Mouse (Mus musculus) cerebellum, adult 9-11 months (tissue): ENCODE measurements around the gene Lsamp.

Source experiments
- DNase-seq: peaks from one replicate; pipeline ENCODE4 v3.0.0; 2022

The Lsamp gene

DNA sequence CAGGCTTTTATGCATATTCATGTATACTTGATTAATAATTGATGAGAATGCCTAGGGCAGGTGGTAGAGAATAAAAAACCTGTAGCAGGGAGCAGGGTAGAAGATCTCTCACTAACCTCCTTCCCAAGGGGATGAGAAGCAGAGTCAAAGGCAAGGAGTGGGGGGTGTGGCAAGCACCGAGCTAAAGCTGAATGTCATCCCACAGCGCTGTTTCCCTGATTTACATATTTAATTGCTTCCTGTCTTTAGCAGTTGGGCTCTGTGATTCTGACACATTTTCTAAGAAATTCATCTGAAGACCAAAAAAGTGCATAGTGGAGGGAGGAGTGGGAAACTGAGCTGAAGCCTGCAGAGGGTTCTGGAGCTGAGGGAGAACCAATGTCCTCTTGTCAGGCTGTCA is 708.1 kb downstream of the Lsamp start:
- no peak for DNase-seq

DNA sequence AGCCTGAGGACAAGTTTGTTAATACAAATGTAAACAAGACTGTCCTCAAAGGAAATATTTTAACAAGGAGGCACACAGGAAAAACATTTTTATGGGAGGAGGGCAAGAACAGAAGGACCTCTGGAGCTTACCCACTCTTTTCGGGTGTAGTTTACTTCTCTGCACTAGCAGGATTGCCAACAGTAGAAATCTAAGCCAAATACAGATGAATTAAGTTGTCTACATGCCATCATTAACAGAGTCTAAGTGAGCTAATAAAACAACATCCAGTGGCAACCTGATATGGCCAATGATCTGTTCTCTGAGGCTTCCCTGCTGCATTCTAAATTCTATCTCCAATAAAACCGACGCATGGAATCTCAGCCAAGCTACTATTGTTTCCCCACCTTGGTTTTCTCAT is 713.1 kb downstream of the Lsamp start:
- no peak for DNase-seq

DNA sequence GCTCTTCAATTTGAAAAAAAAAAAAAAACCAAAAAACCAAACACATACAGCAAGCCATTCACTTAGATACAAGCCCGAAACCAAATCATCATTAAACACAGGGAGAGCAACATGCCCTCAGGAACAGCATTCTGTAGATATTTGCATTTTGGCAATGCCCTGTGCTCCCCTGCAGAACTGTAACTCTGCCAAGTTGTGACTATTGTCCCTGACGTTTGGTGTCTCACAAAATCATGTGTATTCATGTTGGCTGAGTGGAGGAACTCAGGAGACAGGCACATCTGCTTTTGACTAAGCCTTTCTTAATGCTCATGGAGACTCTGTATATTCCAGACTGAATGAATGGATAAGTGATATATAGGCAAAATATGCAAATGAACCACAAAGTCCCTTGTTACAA is 724.4 kb downstream of the Lsamp start:
- DNase-seq, result peak; percentile 3

DNA sequence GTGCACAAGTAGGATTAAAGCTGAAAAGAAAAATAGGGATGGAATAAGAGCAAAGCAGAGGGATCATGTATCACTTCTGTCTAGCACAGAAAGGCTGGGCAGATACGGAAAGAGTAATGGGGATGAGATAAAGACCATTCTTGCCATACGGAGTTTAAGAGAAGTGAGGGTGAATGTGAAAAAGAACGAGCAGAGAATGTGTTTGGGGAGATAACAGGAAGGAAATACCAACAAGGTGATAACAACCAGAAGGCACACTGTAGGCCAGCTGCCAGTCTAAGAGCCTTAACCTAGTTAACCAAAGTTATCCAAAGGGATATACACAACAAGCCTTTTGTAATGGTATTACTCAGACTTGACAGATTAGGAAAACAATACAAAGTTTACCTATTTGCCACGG is 725.4 kb downstream of the Lsamp start:
- DNase-seq, result no peak

DNA sequence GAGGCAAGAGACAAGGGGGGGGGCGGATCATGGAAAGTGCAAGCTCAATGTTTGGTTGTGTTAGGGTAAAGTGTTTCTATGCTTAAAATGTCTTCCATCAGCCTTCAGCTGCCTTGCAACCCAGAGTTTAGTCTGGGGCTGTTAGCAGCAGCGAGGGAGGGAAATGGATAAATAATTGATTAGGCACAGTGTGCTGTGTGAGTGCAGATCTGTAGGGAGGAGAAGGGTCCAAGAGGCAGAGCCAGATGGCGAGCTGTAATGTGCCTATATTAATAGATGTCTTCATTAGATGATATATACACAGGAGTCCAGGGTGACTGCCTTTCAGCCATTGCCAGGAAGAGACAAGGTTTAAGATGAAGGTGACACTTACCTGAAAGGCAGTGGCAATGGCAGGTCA is 725.9 kb downstream of the Lsamp start:
- no peak for DNase-seq

DNA sequence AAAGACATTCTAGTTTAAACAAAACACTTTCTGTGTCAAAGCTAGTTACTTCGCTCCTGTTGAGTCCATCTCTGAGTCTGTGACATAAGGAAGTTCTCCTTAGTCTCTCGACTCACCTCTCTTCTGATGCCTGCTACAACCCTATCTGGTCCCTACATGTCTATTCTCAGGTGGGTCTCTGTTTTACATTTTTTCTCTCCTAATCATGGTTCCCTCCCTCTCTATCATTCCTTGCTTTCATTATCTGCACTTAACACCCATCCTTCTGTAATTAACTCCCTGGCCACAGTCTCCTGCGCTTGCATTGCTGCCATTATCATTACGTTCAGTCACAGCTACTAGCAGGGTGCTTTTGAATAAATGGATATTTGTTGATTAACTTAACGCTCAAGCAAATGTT is 726.3 kb downstream of the Lsamp start:
- no peak for DNase-seq

DNA sequence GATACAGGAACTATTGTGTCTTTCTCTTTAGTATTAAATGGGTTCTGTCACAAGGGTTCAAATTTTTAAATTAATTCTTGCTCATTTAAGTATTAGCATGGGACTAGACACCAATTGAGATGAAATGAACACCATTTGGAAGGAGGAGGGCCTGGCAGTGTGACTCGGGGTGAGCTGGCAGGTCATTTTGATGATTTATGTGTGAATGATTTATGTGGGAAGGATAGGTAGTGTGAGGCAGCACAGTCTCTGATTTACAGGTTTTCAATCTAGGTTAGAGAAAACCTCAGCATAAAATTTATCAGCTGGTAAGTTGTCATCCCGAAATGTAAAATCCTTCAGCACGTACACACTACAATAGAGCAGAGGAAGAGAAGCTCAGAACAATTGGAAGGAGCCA is 729.6 kb downstream of the Lsamp start:
- no peak for DNase-seq

DNA sequence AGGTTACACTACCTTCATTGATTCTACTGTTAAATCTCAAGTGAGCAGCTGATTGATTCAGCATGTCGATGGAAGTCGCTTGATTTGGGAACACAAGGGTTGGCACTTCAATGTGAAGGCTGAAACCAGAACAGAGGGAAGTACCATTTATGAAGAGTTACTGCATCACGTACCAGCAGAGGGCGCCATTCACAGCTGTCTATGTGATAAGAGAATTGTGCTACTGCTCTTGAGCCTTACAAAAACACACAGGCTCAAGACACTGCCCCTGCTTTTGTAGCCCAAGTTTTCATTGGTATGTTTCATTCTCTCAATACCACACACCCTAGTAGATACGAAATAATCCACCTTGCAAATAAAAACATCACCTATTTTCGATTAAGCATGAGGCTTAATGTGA is 754.9 kb downstream of the Lsamp start:
- peak; percentile 30 for DNase-seq

DNA sequence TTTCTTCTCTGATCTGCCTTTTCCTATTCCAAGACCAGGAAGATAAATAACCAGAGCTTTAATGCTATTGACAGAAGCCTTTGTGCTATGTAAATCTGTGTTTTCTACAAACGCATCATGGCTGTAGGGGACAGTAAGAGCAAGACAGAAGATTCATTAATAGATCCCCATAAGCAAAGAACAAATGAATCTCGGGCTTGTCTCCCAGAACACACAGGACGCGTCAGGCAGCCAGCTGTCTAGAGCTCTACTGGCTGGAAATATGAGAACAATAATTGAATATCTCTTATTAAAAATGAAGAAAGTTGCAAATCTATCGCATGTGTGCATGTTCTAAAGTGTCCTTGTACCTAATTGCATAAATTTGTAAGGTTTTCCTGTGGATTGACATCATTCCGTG is 755.6 kb downstream of the Lsamp start:
- no peak for DNase-seq

DNA sequence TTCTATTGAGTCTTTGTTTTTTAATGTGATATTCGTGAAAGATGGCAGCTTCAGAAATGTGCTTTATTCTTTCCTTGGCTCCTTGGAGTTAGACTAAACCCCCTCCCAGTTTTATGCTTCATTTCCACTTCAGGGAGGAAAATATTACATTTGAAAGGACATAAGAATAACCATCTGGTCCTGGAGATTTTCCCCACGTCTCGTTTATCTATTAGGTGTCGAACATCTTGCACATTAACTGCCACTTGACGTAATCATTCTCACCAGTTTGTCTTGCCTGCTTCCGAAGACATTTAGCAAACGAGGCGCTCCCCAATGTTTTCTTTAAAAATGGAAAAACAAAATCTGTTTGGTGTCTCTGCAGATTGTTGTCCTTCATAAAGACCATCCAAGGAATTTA is 756.1 kb downstream of the Lsamp start:
- DNase-seq, result no peak

DNA sequence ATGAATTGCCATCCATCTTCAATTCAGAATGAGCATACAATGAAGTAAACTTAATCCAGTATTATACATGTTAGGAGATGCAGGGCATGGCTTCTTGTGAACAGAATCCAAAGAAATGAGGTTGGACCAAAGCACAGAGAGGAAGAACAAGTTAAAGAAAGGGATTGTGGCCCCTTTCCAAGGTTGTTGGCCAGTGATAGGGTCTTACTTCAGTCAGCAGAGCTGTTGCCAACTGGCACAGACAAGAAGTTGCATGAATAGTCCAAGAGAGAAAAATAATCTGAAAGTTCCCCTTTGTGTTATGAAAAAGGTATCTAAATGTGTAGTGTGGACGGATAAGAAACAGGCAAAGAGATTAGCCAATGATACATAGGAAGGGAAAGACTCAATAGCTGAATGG is 843.0 kb downstream of the Lsamp start:
- no peak for DNase-seq

DNA sequence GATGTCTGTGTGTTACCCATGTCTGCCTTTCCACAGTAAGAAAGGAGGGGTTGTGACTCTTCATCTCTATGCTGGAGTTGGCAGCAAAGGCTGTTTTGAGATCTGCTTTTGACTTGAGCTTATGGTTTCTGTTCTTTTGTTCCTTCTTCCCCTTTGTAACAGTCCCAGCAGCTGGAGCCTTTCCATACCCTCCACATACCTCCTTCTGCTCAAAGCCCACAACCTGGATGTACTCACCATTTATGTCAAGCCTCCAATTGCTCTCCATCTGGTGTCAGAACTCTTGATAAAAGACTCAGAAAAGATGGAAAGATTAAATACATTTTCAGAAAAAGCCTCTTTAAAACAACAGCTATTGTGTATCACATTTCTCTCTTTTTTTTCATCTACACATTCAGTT is 847.4 kb downstream of the Lsamp start:
- no peak for DNase-seq

DNA sequence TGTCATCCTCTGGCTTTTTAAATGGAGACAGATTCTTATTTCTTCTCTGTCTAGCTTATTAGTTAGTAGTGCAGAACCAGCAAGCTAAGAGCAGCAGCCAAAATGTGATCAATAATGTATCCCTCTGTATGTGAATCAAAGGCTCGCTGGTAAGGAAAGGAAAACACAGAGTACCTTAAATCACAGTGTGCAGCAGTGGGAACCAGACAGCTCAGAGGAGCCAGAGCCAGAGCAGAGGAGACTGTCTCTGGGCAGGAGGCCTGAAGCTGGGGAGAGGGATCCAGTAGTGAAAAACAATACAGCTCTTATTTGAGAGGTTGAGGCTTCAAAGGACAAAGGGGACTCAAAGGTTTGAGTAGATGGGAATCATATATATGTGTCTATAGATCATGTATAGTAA is 857.6 kb downstream of the Lsamp start:
- DNase-seq, result no peak

DNA sequence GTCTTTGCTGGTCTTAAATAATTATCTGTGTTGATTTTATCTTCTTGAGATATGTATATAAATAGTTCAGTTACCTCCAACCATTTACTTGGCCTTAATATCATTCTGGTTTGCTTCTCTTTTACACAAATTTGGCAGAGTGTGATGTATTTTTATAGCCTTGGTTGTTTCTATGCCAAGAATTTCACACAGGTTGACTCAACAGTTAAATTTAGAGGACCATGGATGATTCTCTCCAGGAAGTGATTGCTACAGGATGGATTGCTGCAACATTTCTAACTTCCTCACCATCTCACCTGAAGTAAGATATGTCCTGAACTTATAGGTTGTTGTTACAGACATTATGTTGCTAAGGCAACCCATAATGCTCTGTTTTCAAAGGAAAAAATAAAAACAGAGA is 882.6 kb downstream of the Lsamp start:
- no peak for DNase-seq

DNA sequence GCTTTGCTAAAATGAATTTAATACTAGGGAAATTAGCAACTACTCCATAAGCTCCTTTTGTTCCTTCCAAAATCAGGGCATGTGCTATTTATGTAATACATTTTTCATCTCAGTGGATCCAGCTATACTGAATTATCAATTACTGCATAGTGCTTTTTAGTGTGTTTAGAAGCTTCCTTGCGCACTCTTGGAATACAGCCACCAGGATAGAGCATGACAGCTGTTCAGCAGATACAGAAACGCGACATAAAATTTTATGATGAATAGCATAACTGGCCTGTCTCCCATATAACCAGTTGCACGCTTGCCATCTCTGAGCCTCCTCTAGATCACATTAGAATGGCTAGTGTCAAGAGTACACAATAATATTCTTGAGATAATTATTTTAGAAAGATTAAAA is 894.1 kb downstream of the Lsamp start:
- DNase-seq, result no peak

DNA sequence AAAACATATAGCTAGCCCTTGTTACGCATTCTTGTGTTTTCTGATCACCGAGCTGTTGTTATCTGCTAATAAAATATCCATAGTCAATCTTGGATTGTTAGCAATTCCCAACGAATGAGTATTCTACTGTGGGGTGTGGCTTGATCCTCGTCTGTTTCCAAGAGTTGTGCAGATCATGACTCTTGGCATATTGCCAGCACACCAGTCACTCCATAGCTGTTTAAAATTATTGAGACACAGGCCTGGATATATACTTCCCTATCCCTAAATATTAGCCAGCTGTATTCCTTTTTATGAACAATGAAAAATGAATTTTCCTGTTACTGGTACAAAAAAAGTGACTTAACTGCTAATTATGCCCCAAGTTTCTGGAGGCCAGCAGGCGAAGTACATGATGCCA is 897.8 kb downstream of the Lsamp start:
- DNase-seq, result no peak

DNA sequence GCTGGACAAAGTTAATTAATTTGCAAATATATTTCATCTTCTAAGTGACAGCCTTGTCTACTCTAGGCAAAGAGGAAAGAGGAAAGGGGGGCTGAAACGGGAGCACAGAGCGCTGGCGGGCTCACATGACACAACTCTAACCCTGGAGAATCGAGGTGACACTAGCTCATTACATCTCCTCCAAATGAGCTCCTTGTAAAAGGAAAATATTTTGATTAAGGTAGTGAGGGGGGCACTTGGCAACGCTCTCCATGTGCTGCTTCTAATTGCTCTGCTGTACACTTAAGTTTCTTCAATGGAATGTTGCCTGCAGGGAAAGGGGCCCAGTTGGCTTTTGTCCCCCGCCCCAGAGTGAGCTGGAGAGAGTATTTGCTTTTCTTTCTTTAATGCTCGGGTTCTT is 907.2 kb downstream of the Lsamp start:
- DNase-seq, result no peak

DNA sequence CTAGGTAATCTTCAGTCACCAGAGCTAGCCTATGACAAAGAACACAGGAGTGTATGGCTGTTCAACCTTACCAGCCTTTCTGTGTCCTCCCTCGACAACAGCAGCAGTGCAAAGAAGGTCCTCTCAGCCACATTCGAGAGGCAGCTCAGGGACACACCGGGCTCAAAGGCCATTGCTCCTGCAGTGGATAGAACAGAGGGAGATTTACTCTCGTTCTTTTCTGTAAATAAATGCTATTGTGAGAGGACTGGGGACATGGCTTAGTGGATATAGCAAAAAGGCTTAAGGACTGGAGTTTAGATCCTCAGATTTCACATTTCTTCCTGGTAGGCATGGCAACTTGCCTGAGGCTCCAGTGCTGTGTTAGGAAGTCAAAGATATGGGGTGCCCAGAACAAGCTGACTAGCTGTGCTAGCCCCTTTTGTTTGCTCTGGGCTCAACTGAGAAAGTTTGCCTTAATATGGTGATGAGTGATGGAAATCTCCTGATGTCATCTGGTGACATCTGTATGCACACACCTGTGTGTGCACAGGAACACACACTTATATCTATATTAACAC is 913.7 kb downstream of the Lsamp start:
- no peak for DNase-seq

DNA sequence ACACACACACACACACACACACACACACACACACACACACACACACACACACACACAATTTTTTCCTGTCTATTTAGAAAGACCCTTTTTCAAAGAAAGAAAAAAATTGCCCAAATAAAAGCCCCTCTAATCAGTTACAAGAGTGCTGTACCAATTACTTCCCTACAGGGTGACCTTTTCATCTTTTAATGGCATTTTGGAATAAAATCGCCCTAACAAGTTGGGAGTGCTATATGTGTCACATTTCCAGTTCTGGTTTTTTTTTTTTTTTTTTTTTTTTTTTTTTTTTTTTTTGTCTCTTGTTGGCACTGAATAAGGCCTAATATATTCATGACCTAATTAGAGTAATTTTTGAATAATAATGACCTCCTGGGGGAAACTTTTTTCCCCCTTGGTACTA is 923.7 kb downstream of the Lsamp start:
- DNase-seq, result no peak

DNA sequence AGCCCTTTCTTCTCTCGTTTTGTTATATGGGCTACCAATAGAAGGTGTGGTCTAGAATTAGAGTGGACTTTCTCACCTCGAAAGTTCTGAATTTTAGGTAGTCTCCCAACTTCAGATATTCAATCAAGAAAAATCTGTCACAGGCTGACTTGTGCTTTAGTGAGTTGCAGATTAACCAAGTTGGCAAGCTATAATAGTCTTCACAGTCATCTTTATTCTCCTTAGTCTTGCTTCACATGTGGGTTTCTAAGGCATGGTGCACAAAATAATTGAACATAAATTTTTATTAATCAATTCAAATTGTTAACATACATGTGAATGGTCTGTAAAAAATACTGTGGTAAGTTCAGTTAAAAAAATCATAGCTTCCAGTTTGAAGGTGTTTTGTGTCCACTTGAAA is 930.0 kb downstream of the Lsamp start:
- no peak for DNase-seq

DNA sequence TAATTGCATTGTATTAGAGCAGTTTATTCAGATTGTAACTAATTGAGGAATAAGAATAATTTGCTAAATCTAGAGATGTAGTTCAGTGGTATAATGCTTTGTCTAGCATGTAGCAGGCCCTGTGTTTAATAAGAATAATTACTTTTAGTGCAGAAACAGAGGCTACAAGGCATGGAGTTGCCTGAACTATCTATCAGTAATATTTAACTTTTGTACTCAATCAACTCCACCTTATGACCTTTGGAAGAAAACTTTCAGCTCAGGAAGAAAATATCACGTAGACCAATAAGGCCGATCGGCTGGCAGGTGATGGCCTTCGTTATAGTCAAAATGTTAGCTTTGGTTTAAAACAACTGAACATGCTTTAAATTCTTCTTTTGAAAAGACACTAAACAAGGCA is 946.4 kb downstream of the Lsamp start:
- DNase-seq, result no peak

DNA sequence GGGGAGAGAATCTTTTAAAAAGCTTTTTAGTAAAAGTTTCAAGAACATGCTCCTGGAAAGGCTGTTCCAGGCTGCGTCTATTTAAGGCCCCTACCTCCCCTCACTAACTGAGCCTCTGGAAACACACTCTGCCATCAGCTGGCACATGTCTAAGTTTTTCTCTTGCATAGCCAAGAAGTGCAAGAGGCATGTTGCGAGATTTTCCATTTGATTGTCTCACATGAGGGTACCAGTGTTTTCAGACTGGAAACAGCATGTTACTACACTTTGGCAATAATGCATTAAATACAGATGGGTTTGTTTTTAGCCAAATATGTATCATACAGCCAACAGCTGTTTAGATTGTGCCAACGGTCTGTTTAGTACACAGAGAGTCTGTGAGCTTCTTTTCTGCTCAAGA is 958.1 kb downstream of the Lsamp start:
- no peak for DNase-seq

DNA sequence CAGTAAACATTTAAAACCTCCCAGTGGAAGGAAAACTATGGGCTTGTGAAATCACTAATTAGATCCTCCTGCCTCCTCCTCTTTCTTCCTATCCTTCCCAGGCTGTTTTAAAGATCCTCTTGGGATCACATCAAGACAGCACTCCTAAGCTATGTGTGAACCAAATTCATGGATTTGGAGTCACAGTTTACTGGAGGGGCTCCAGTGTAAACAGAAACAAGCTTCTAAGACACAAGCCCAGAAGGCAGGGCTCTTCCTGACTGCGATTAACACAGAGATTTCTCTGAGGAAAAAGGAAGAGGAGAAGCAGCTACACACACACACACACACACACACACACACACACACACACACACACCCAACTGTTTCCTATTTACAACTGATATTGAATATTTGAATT is 961.7 kb downstream of the Lsamp start:
- DNase-seq, result no peak

DNA sequence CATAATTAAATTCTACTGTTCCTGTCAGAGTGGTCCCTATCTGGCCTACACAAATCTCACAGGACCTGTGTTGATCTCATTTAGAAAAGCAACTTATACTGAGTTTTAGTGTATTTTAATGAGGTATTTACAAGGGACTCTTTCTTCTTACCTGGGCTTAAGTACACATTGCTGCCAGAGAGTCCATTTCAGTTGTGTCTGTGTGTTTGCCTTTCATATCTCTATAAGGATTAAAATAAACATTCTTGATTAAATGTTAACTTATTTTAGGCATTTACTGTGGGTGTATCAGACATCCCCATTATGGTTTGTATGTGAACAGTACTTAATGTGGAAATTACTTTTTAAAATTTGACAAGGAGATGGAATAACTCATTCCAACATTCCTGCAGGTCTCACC is 963.9 kb downstream of the Lsamp start:
- no peak for DNase-seq

DNA sequence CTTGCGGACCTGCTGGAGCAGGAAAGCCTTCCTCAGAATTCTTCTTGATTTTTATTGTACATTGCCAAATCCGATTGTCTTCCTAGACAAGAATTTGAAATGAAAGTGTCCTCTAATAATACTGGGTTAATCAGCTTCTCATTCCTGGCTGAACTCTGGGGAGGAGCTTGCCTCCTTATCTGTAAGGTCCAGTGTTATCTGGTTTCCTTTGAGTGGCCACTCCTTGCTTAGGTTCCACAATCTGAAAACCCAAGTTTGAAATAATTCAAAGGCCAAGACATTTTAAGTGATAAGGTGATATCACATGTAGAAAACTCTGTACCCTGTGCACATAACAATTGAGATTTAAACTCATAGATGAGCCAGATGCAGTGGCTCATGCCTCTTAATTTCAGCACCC is 975.0 kb downstream of the Lsamp start:
- no peak for DNase-seq

DNA sequence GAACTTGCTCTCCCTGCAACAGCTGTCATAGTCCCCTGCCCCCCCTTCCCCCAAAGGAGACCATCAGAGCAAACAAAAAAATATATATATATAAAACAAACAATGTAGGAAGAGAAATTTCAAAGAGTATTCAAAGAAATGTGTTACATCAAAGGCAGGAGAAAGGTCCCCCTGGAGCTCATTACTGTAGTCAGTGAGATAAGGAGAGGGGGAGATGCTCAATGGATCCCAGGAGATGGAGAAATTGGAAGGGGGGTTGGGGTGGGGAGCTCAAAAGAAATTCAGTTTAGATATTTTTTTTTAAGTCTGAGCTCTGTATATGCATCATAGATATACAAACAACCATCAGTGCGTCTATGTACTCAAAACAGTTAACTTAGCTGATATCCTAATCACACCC is 976.4 kb downstream of the Lsamp start:
- no peak for DNase-seq
